Mouse (Mus musculus): ENCODE results near the gene Tmem131. TPM values are rescaled to one million over a fixed set of nuclear protein-coding genes. Genes with fewer than 3 reads are reported as not detected.

Tmem131 gene
- polyA plus RNA-seq, 1 experiment = 20.5 TPM

- WGBS = 97% methylated on average over 6 of the region's 6 CpGs
- DNase-seq = no peak
- H3K4me1 ChIP-seq (ENCODE audit: control insufficient read depth, insufficient read depth, low read length) = peaks cover 10% of the 10 kb centered on the region
- H3K4me3 ChIP-seq (replicated peaks; ENCODE audit: extremely low read depth, low read depth, low read length) = no peak overlapping the region
- TF ChIP-seq POLR2A (IDR thresholded peaks at IDR 0.05; ENCODE audit: borderline replicate concordance, extremely low read depth, low read depth, low read length) (no peak), CTCF (IDR thresholded peaks at IDR 0.05; ENCODE audit: insufficient read depth, low read length) (no peak)
Measured at GRCm38 (mm10) chr1:36857081-36857480, 86.4 kb downstream of the Tmem131 start.

DNA sequence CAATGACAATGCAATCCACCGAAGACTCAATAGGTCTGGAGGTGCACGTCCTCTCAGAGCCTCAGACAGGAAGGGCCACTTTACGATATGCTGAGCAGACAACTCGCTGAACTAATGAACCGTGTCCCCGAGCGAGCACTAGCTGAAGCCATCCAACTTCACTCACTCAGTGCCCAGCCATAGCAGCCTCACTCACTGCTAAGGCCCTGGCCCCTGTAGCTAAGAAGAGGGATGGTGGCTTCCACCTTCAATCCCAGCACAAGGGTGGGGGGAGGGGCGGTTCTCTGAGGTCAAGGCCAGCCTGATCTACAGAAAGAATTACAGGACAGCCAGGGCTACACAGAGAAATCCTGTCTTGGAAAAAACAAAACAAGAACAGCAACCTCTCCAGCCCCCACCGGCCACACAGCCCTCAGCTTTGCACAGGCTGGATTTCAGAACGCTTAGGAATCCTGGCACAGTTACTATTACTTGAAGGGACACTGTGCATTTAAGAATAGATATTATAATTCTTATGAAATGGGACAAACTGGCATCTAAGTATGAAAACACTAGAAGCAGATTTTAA is 89.2 kb downstream of the Tmem131 start:
- no peaks in the 10 kb centered on the region for H3K4me1 ChIP-seq (ENCODE audit: control insufficient read depth, insufficient read depth, low read length)
- no peak for DNase-seq
- no peak overlapping the region for H3K4me3 ChIP-seq (replicated peaks; ENCODE audit: extremely low read depth, low read depth, low read length)
- 89% methylated on average over 10 of the region's 10 CpGs for WGBS
- TF ChIP-seq POLR2A (IDR thresholded peaks at IDR 0.05; ENCODE audit: borderline replicate concordance, extremely low read depth, low read depth, low read length) (no peak), CTCF (IDR thresholded peaks at IDR 0.05; ENCODE audit: insufficient read depth, low read length) (no peak)

- Histone ChIP-seq H3K4me1 (ENCODE audit: control insufficient read depth, insufficient read depth, low read length) (no peaks in the 10 kb centered on the region), H3K4me3 (replicated peaks; ENCODE audit: extremely low read depth, low read depth, low read length) (no peak overlapping the region)
- TF ChIP-seq CTCF (IDR thresholded peaks at IDR 0.05; ENCODE audit: insufficient read depth, low read length) (no peak), POLR2A (IDR thresholded peaks at IDR 0.05; ENCODE audit: borderline replicate concordance, extremely low read depth, low read depth, low read length) (no peak)
- no peak for DNase-seq
- 76% methylated on average over 6 of the region's 6 CpGs for WGBS
Measured at GRCm38 (mm10) chr1:36852085-36852484, 91.4 kb downstream of the Tmem131 start.

DNA sequence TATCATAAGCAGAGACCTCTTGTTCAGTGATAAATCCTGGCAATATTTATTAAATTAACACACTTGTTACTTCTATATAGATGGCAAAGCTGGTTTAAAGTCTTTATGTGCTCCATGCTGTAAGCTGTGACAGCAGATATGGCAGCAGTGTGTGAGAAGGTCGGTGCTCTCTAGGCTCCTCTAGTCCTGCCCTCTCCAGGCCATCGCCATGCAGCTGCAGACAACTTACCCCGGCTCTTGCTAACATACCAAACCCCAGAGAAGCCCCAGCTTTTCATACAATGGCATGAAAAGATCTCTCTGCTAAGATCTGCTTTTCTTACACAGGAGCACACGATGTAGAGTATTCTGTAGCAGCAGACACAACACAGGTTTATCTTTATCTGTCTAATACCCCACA is 92.1 kb downstream of the Tmem131 start:
- 83% methylated on average over 4 of the region's 4 CpGs for WGBS
- no peak for TF ChIP-seq POLR2A (IDR thresholded peaks at IDR 0.05; ENCODE audit: borderline replicate concordance, extremely low read depth, low read depth, low read length)
- TF ChIP-seq CTCF (IDR thresholded peaks at IDR 0.05; ENCODE audit: insufficient read depth, low read length) = no peak
- no peak overlapping the region for H3K4me3 ChIP-seq (replicated peaks; ENCODE audit: extremely low read depth, low read depth, low read length)
- H3K4me1 ChIP-seq (ENCODE audit: control insufficient read depth, insufficient read depth, low read length) = no peaks in the 10 kb centered on the region
- DNase-seq = no peak

GRCm38 (mm10) chr1:36848036-36848435 is 95.4 kb downstream of the Tmem131 start:
- 84% methylated on average over 1 of the region's 1 CpGs for WGBS
- TF ChIP-seq POLR2A (IDR thresholded peaks at IDR 0.05; ENCODE audit: borderline replicate concordance, extremely low read depth, low read depth, low read length) (no peak), CTCF (IDR thresholded peaks at IDR 0.05; ENCODE audit: insufficient read depth, low read length) (no peak)
- no peak for DNase-seq
- H3K4me3 ChIP-seq (replicated peaks; ENCODE audit: extremely low read depth, low read depth, low read length) = no peak overlapping the region
- H3K4me1 ChIP-seq (ENCODE audit: control insufficient read depth, insufficient read depth, low read length) = no peaks in the 10 kb centered on the region

DNA sequence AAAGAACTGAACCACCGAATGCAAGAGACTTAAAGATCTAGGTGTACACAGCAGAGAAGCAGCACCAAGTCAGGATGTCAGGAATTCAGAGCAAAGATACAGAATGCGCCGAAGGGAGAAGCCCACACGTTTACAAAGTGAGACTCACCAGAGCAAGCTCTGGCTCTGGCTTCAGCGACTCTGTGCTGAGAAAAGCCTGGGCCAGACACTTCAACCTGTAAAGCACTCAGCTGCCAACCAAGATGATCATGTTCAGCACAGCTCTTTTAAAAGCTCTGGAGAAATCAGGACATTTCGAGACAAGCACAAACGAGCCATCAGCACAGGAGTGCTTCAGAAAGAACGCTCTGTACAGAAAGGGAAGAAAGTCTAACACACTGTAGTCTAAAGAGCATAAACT is 96.2 kb downstream of the Tmem131 start:
- 79% methylated on average over 8 of the region's 8 CpGs for WGBS
- TF ChIP-seq CTCF (IDR thresholded peaks at IDR 0.05; ENCODE audit: insufficient read depth, low read length) = no peak
- TF ChIP-seq POLR2A (IDR thresholded peaks at IDR 0.05; ENCODE audit: borderline replicate concordance, extremely low read depth, low read depth, low read length) = no peak
- no peak for DNase-seq
- Histone ChIP-seq H3K4me1 (ENCODE audit: control insufficient read depth, insufficient read depth, low read length) (no peaks in the 10 kb centered on the region), H3K4me3 (replicated peaks; ENCODE audit: extremely low read depth, low read depth, low read length) (no peak overlapping the region)

DNA sequence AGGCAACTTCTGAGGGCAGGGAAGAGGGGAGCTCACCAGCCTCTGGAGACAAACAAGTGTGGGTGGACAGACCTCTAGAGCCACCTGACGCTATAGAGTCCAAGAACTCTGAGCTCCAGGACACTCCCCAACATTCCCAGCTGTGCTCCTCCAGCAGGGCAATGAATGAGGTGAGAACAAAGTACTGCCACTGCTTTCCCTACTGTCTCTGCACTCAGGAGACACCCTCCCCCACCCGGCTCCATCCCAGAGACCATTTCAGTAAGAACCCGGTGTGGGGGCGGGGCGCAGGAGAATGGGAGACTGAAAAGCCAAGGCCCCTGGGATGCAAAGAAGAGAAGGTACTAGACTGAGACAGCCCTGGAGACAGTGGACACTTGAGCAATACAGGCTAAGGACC is 98.4 kb downstream of the Tmem131 start:
- 46% methylated on average over 5 of the region's 5 CpGs for WGBS
- H3K4me3 ChIP-seq (replicated peaks; ENCODE audit: extremely low read depth, low read depth, low read length) = no peak overlapping the region
- TF ChIP-seq CTCF (IDR thresholded peaks at IDR 0.05; ENCODE audit: insufficient read depth, low read length) = no peak
- TF ChIP-seq POLR2A (IDR thresholded peaks at IDR 0.05; ENCODE audit: borderline replicate concordance, extremely low read depth, low read depth, low read length) = no peak
- no peak for DNase-seq
- no peaks in the 10 kb centered on the region for H3K4me1 ChIP-seq (ENCODE audit: control insufficient read depth, insufficient read depth, low read length)

- no peak for DNase-seq
- Histone ChIP-seq H3K4me3 (replicated peaks; ENCODE audit: extremely low read depth, low read depth, low read length) (no peak overlapping the region), H3K4me1 (ENCODE audit: control insufficient read depth, insufficient read depth, low read length) (no peaks in the 10 kb centered on the region)
- 42% methylated on average over 1 of the region's 1 CpGs for WGBS
- TF ChIP-seq POLR2A (IDR thresholded peaks at IDR 0.05; ENCODE audit: borderline replicate concordance, extremely low read depth, low read depth, low read length) = no peak
- no peak for TF ChIP-seq CTCF (IDR thresholded peaks at IDR 0.05; ENCODE audit: insufficient read depth, low read length)
Measured at GRCm38 (mm10) chr1:36841806-36842205, 101.7 kb downstream of the Tmem131 start.

GRCm38 (mm10) chr1:36840959-36841358 is 102.5 kb downstream of the Tmem131 start:
- Histone ChIP-seq H3K4me1 (ENCODE audit: control insufficient read depth, insufficient read depth, low read length) (no peaks in the 10 kb centered on the region), H3K4me3 (replicated peaks; ENCODE audit: extremely low read depth, low read depth, low read length) (no peak overlapping the region)
- WGBS = 94% methylated on average over 2 of the region's 2 CpGs
- no peak for TF ChIP-seq CTCF (IDR thresholded peaks at IDR 0.05; ENCODE audit: insufficient read depth, low read length)
- TF ChIP-seq POLR2A (IDR thresholded peaks at IDR 0.05; ENCODE audit: borderline replicate concordance, extremely low read depth, low read depth, low read length) = no peak
- DNase-seq = no peak

GRCm38 (mm10) chr1:36839858-36840257 is 103.6 kb downstream of the Tmem131 start:
- Histone ChIP-seq H3K4me1 (ENCODE audit: control insufficient read depth, insufficient read depth, low read length) (no peaks in the 10 kb centered on the region), H3K4me3 (replicated peaks; ENCODE audit: extremely low read depth, low read depth, low read length) (no peak overlapping the region)
- TF ChIP-seq CTCF (IDR thresholded peaks at IDR 0.05; ENCODE audit: insufficient read depth, low read length) (no peak), POLR2A (IDR thresholded peaks at IDR 0.05; ENCODE audit: borderline replicate concordance, extremely low read depth, low read depth, low read length) (no peak)
- WGBS = 73% methylated on average over 3 of the region's 3 CpGs
- no peak for DNase-seq
